Mouse (Mus musculus): ENCODE data around the gene Cpxm1. TPM values are rescaled to one million over a fixed set of nuclear protein-coding genes. Genes with fewer than 3 reads are reported as not detected.
A peak's percentile ranks its signal among the peaks of the same experiment; 100 is the strongest.

Gene Cpxm1
- polyA plus RNA-seq, 1 experiment from 2014 or later: 1.4 TPM

DNA sequence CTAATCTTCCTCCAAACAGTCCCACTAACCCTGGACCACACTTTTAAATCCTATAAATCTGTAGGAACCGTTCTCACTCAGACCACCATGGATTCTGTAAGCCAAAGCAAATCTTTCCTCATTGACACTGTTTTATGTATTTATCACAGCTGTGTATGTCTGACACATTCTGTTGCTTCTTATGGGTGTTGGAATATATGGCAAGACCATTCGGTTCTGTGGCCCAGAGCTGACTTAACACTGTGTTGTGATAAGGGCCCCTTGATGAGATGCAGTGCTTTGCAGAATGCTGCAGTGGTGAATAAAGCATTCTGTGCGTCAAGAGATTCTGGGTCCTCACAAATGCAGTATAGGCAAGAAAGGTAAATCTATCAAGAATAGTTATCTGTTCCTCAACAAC is 34.8 kb upstream of the Cpxm1 start:
- H3K4me3 ChIP-seq (ENCODE audit: low read depth, low read length): no peak overlapping the region
- H3K9ac ChIP-seq (replicated peaks): no peak overlapping the region
- WGBS (ENCODE audit: insufficient replicate concordance): 74% methylated on average over 3 of the region's 3 CpGs
- no peak for ATAC-seq
- peaks cover 10% of the 10 kb centered on the region; the same call in 1 of the 2 replicates for H3K36me3 ChIP-seq (replicated peaks; ENCODE audit: insufficient read depth, low read length)
- H3K4me1 ChIP-seq (ENCODE audit: insufficient read depth): no peaks in the 10 kb centered on the region
- H3K9me3 ChIP-seq (ENCODE audit: low read length): no peaks in the 10 kb centered on the region
- DNase-seq: no peak
- no peaks in the 10 kb centered on the region for H3K27me3 ChIP-seq (ENCODE audit: insufficient read depth, low read length)
- no peak for TF ChIP-seq CTCF (IDR thresholded peaks at IDR 0.05; ENCODE audit: low read depth)
- no peak for TF ChIP-seq EP300 (IDR thresholded peaks at IDR 0.05; ENCODE audit: low read depth)
- no peak overlapping the region for H3K4me2 ChIP-seq (ENCODE audit: low read depth, low read length)
- no peak overlapping the region for H3K27ac ChIP-seq (ENCODE audit: low read depth)

- no peak for DNase-seq
- ATAC-seq: no peak
- H3K27me3 ChIP-seq (ENCODE audit: insufficient read depth, low read length): no peaks in the 10 kb centered on the region
- H3K27ac ChIP-seq (ENCODE audit: low read depth): 0 out of 2 replicates have a peak overlapping the region, but pooled peaks have one; percentile 19
- peaks cover under 1% of the 10 kb centered on the region for H3K4me1 ChIP-seq (ENCODE audit: insufficient read depth)
- H3K9me3 ChIP-seq (ENCODE audit: low read length): no peaks in the 10 kb centered on the region
- no peak overlapping the region for H3K4me2 ChIP-seq (ENCODE audit: low read depth, low read length)
- H3K36me3 ChIP-seq (replicated peaks; ENCODE audit: insufficient read depth, low read length): peaks cover 10% of the 10 kb centered on the region; the same call in 1 of the 2 replicates
- no peak overlapping the region for H3K9ac ChIP-seq (replicated peaks)
- TF ChIP-seq EP300 (IDR thresholded peaks at IDR 0.05; ENCODE audit: low read depth) (no peak), CTCF (IDR thresholded peaks at IDR 0.05; ENCODE audit: low read depth) (no peak)
- H3K4me3 ChIP-seq (ENCODE audit: low read depth, low read length): no peak overlapping the region
- 58% methylated on average over 3 of the region's 3 CpGs for WGBS (ENCODE audit: insufficient replicate concordance)
Measured at GRCm38 (mm10) chr2:130430484-130430883, 33.1 kb upstream of the Cpxm1 start.

GRCm38 (mm10) chr2:130429851-130430250 is 32.5 kb upstream of the Cpxm1 start:
- DNase-seq: no peak

DNA sequence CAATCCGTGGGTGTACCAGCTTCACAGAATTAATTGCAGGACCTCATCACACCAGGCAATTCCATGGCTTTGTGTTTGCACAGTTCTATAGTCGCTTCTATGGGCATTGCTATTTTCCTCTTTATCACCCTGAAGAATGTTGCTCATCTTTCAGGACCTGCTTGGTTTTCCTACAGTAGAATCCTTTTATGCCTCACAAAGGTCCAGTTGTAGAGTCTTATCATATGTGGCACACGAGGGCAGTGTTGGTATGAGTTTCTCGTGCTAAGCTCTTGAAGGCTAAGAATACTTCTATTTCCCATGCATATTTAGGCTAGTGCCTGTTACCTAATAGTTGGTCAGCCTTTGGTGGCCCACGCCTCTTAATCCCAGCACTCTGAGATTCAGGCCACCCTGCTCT is 27.7 kb upstream of the Cpxm1 start:
- no peak for DNase-seq
- TF ChIP-seq EP300 (IDR thresholded peaks at IDR 0.05; ENCODE audit: low read depth): no peak
- peak; percentile 46 for TF ChIP-seq CTCF (IDR thresholded peaks at IDR 0.05; ENCODE audit: low read depth)
- peak overlapping the region; percentile 94 for H3K27ac ChIP-seq (ENCODE audit: low read depth)

More at GRCm38 (mm10) chr2:130429851-130430250, 32.5 kb upstream of the Cpxm1 start:
- no peak for ATAC-seq
- peaks cover 6% of the 10 kb centered on the region for H3K4me1 ChIP-seq (ENCODE audit: insufficient read depth)
- no peaks in the 10 kb centered on the region for H3K9me3 ChIP-seq (ENCODE audit: low read length)
- peaks cover 10% of the 10 kb centered on the region; the same call in 1 of the 2 replicates for H3K36me3 ChIP-seq (replicated peaks; ENCODE audit: insufficient read depth, low read length)
- TF ChIP-seq EP300 (IDR thresholded peaks at IDR 0.05; ENCODE audit: low read depth) (no peak), CTCF (IDR thresholded peaks at IDR 0.05; ENCODE audit: low read depth) (no peak)
- H3K27me3 ChIP-seq (ENCODE audit: insufficient read depth, low read length): no peaks in the 10 kb centered on the region
- 58% methylated on average over 2 of the region's 2 CpGs for WGBS (ENCODE audit: insufficient replicate concordance)
- H3K27ac ChIP-seq (ENCODE audit: low read depth): no peak overlapping the region
- no peak overlapping the region for H3K9ac ChIP-seq (replicated peaks)
- no peak overlapping the region for H3K4me3 ChIP-seq (ENCODE audit: low read depth, low read length)
- no peak overlapping the region for H3K4me2 ChIP-seq (ENCODE audit: low read depth, low read length)

GRCm38 (mm10) chr2:130424126-130424853 is 26.9 kb upstream of the Cpxm1 start, which contains the start of the genes Vps16 and Pced1a:
Vps16 (plus strand) TSS chr2:130424339.
Pced1a (minus strand) TSS chr2:130424701.
- peak; percentile 19; the same call in 1 of the 2 replicates for TF ChIP-seq EP300 (IDR thresholded peaks at IDR 0.05; ENCODE audit: low read depth)
- TF ChIP-seq CTCF (IDR thresholded peaks at IDR 0.05; ENCODE audit: low read depth): peak; percentile 73
- Histone ChIP-seq H3K4me3 (ENCODE audit: low read depth, low read length) (peak within 1 kb of the TSS; percentile 92), H3K9me3 (ENCODE audit: low read length) (no peaks in the 10 kb centered on the region), H3K4me2 (ENCODE audit: low read depth, low read length) (peak within 1 kb of the TSS; percentile 90), H3K4me1 (ENCODE audit: insufficient read depth) (peaks cover 16% of the 10 kb centered on the region), H3K27me3 (ENCODE audit: insufficient read depth, low read length) (no peaks in the 10 kb centered on the region), H3K9ac (replicated peaks) (peak within 1 kb of the TSS; percentile 89), H3K36me3 (replicated peaks; ENCODE audit: insufficient read depth, low read length) (peaks cover 3% of the 10 kb centered on the region), H3K27ac (ENCODE audit: low read depth) (peak within 1 kb of the TSS; percentile 94)
- WGBS (ENCODE audit: insufficient replicate concordance): under 1% methylated on average over 58 of the region's 58 CpGs
- ATAC-seq: peak; percentile 97
- peak; percentile 94 for DNase-seq

More for the DNA sequence above, 27.7 kb upstream of the Cpxm1 start:
- WGBS (ENCODE audit: insufficient replicate concordance): 25% methylated on average over 5 of the region's 5 CpGs
- no peaks in the 10 kb centered on the region for H3K9me3 ChIP-seq (ENCODE audit: low read length)
- no peak for ATAC-seq
- peaks cover 16% of the 10 kb centered on the region for H3K4me1 ChIP-seq (ENCODE audit: insufficient read depth)
- H3K27me3 ChIP-seq (ENCODE audit: insufficient read depth, low read length): no peaks in the 10 kb centered on the region
- H3K9ac ChIP-seq (replicated peaks): peak overlapping the region; percentile 89
- peak overlapping the region; percentile 90 for H3K4me2 ChIP-seq (ENCODE audit: low read depth, low read length)
- H3K4me3 ChIP-seq (ENCODE audit: low read depth, low read length): peak overlapping the region; percentile 92
- peaks cover 5% of the 10 kb centered on the region; the same call in 1 of the 2 replicates for H3K36me3 ChIP-seq (replicated peaks; ENCODE audit: insufficient read depth, low read length)

DNA sequence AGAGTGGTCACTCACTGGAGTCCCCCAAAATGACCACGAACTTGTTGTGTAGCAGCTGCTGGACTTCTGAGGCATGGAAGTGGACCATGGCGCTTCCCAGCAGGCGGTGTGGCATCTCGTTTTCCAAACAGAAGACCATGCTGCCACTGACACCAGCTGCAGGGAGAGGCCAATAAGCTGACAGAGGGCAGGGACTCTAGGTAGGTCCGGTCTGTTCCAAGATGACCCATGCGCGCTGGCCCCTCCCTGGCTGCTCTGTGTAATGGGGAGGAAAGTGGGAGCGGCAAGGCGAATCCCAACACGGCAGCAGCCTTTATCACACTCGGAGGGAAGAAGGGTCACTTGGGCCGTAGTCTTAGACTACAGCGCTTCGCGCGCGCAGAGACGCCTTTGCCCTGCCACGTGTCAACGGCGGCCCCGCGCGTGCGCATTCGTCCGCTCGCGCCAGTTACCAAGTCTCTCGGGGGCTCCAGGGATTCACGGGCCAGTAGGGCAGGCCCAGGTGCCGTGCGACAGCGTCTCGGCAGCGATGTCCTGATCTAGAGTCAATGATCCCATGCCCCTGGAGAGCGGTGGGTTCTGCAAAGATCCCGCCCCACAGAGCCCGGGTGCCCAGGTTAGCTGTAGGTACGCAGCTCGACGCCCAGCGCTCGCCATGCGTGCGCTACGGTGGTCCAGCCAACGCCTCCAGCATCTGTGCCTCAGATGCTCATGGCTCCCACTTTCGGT is 26.2 kb upstream of the Cpxm1 start:
- H3K9me3 ChIP-seq (ENCODE audit: low read length): no peaks in the 10 kb centered on the region
- WGBS (ENCODE audit: insufficient replicate concordance): 13% methylated on average over 49 of the region's 49 CpGs
- H3K27me3 ChIP-seq (ENCODE audit: insufficient read depth, low read length): no peaks in the 10 kb centered on the region
- peak overlapping the region; percentile 89 for H3K9ac ChIP-seq (replicated peaks)
- ATAC-seq: peak; percentile 59
- peak overlapping the region; percentile 90 for H3K4me2 ChIP-seq (ENCODE audit: low read depth, low read length)
- peak overlapping the region; percentile 94 for H3K27ac ChIP-seq (ENCODE audit: low read depth)
- peaks cover 16% of the 10 kb centered on the region for H3K4me1 ChIP-seq (ENCODE audit: insufficient read depth)
- H3K36me3 ChIP-seq (replicated peaks; ENCODE audit: insufficient read depth, low read length): peaks cover 6% of the 10 kb centered on the region
- DNase-seq: peak; percentile 83
- TF ChIP-seq EP300 (IDR thresholded peaks at IDR 0.05; ENCODE audit: low read depth) (no peak), CTCF (IDR thresholded peaks at IDR 0.05; ENCODE audit: low read depth) (no peak)
- peak overlapping the region; percentile 92 for H3K4me3 ChIP-seq (ENCODE audit: low read depth, low read length)
